In the genomic region with DNA sequence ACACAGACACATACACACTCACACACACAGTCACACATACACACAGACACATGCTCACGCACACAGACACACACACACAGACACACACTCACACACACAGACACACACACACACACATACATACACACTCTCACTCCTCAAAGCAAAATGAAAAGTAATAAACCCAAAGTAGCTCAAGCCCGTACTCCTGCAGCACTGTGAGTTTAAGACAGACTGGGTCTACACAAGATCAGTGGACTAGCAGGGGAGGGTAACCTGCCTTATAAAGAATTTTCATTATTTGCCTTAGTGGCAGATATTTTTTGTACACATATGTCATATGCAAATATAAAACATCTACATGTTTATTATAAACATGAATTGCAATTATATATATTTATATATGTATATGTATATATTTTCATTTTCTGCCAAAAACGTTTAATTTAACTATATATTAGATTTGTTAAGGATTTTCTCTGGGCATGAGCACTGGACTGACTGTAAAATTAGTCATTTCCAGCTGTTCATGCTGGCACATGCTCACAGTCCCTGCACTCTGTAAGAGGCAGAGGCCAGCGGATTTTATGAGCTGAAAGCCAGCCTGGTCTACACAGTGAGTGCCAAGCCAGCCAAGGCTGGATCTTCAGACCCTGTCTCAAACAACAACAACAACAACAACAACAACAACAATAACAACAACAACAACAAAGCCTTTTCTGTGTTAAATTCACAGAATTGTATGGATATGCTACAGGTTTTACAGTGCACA, we compare ENCODE assay signal across 29 mouse cellular contexts. TPM values are rescaled to one million over a fixed set of nuclear protein-coding genes. Genes with fewer than 3 reads are reported as not detected.
"Had no signal": no experiment of that assay in that cellular context is flagged by ENCODE, and none has a peak within 500 bp of the region (broad histone marks: within the 10 kb centered on the region; RNA-seq: fewer than 3 reads in every experiment).

No protein-coding gene starts in this region.

- H3K27ac ChIP-seq: intestine, embryonic 15.5 days; kidney, postnatal 0 days; layer of hippocampus, adult 2 months; liver, embryonic 12.5 days; liver, embryonic 15.5 days; macrophage; neural tube, embryonic 12.5 days; neural tube, embryonic 15.5 days; stomach, postnatal 0 days had no signal

- DNase-seq: kidney, adult 11 months; kidney, adult 9 months; kidney, postnatal 25 days; layer of hippocampus, adult 9-11 months; liver; lung, adult 18-20 months; lung, postnatal 14 days; right cerebral cortex, adult 18-20 months; right cerebral cortex, postnatal 14 days; right cerebral cortex, postnatal 4 days; thymus, adult 2 months; thymus, postnatal 14 days; thymus, postnatal 4 days had no signal

- H3K9ac ChIP-seq: intestine, embryonic 15.5 days; liver, embryonic 12.5 days; liver, embryonic 15.5 days; neural tube, embryonic 12.5 days; neural tube, embryonic 15.5 days had no signal

- H3K4me2 ChIP-seq: intestine, embryonic 15.5 days; liver, embryonic 12.5 days; liver, embryonic 15.5 days; neural tube, embryonic 12.5 days; neural tube, embryonic 15.5 days had no signal

- ATAC-seq: intestine, embryonic 15.5 days; liver, embryonic 12.5 days had no signal

- H3K4me3 ChIP-seq: intestine, embryonic 15.5 days; layer of hippocampus, adult 2 months; liver, embryonic 12.5 days; liver, embryonic 15.5 days; neural tube, embryonic 12.5 days; neural tube, embryonic 15.5 days had no signal

- H3K9me3 ChIP-seq: intestine, embryonic 15.5 days; liver, embryonic 12.5 days; liver, embryonic 15.5 days; neural tube, embryonic 12.5 days; neural tube, embryonic 15.5 days had no signal

- H3K36me3 ChIP-seq: intestine, embryonic 15.5 days; liver, embryonic 12.5 days; liver, embryonic 15.5 days; neural tube, embryonic 12.5 days; neural tube, embryonic 15.5 days had no signal

- H3K27me3 ChIP-seq: intestine, embryonic 15.5 days; liver, embryonic 15.5 days; neural tube, embryonic 12.5 days; neural tube, embryonic 15.5 days had no signal

- H3K4me1 ChIP-seq: liver, embryonic 12.5 days; liver, embryonic 15.5 days had no signal

RNA-seq across cellular contexts. Expression of a gene that starts 6.2 kb away (rescaled TPM):
- total RNA-seq: left cerebral cortex, adult 18-20 months; left cerebral cortex, postnatal 36 days; megakaryocyte, adult 5-6 weeks had no signal
- polyA plus RNA-seq: large intestine, adult 2 months; macrophage had no signal

RNA-seq across cellular contexts. Expression of a gene that starts 12.5 kb away (rescaled TPM):
- total RNA-seq: layer of hippocampus, adult 2 months; layer of hippocampus, postnatal 25 days; left cerebral cortex, adult 18-20 months; left cerebral cortex, postnatal 36 days; megakaryocyte, adult 5-6 weeks had no signal
- polyA plus RNA-seq: intestine, embryonic 15.5 days; large intestine, adult 2 months; liver, embryonic 12.5 days; liver, embryonic 15.5 days; lung, embryonic 16.5 days; macrophage; neural tube, embryonic 12.5 days; neural tube, embryonic 15.5 days; stomach, embryonic 14.5 days; stomach, postnatal 0 days; thymus, adult 2 months had no signal

RNA-seq across cellular contexts. Expression of a gene that starts 12.6 kb away (rescaled TPM):
- total RNA-seq: layer of hippocampus, adult 2 months; layer of hippocampus, postnatal 25 days; left cerebral cortex, adult 18-20 months; left cerebral cortex, postnatal 36 days; megakaryocyte, adult 5-6 weeks had no signal
- polyA plus RNA-seq: intestine, embryonic 15.5 days; large intestine, adult 2 months; liver, embryonic 12.5 days; liver, embryonic 15.5 days; lung, embryonic 16.5 days; macrophage; stomach, embryonic 14.5 days; stomach, postnatal 0 days; thymus, adult 2 months had no signal

RNA-seq across cellular contexts. Expression of a gene that starts 43.3 kb away (rescaled TPM):
- total RNA-seq: layer of hippocampus, adult 2 months; layer of hippocampus, postnatal 25 days; left cerebral cortex, adult 18-20 months; left cerebral cortex, postnatal 36 days; megakaryocyte, adult 5-6 weeks had no signal
- polyA plus RNA-seq: intestine, embryonic 15.5 days; kidney, postnatal 0 days; large intestine, adult 2 months; liver, embryonic 12.5 days; liver, embryonic 15.5 days; lung, embryonic 16.5 days; macrophage; stomach, embryonic 14.5 days; stomach, postnatal 0 days; thymus, adult 2 months had no signal

RNA-seq across cellular contexts. Expression of a gene that starts 43.9 kb away (rescaled TPM):
- total RNA-seq: layer of hippocampus, adult 2 months; layer of hippocampus, postnatal 25 days; left cerebral cortex, adult 18-20 months; left cerebral cortex, postnatal 36 days; megakaryocyte, adult 5-6 weeks had no signal
- polyA plus RNA-seq: intestine, embryonic 15.5 days; kidney, postnatal 0 days; large intestine, adult 2 months; liver, embryonic 12.5 days; liver, embryonic 15.5 days; lung, embryonic 16.5 days; macrophage; neural tube, embryonic 12.5 days; neural tube, embryonic 15.5 days; stomach, embryonic 14.5 days; stomach, postnatal 0 days; thymus, adult 2 months had no signal
